Mouse (Mus musculus) sigmoid colon, adult 10 weeks (tissue): ENCODE data around the gene Tdpoz3. TPM values are rescaled to one million over a fixed set of nuclear protein-coding genes. Genes with fewer than 3 reads are reported as not detected.

Experiments
- polyA plus RNA-seq: library from polyadenylated mRNA; stranded (reverse); fragments of 350-450 nt; fragmentation: Illumina TruSeq; extraction: RNeasy Lipid Tissue Mini Kit (QIAGEN cat#74804); gene quantifications from one replicate; pipeline ENCODE4 v1.2.3, GENCODE M21; 2014; ENCODE audit warnings: low read depth, low replicate concordance

The Tdpoz3 gene
- polyA plus RNA-seq = not detected

GRCm38 (mm10) chr3:93825720-93826119 is at the start of gene Tdpoz3:
Gene Tdpoz3 (plus strand): TSS chr3:93826020.

GRCm38 (mm10) chr3:93796098-93796497 is 29.7 kb upstream of the Tdpoz3 start, which contains the start of gene Tdpoz4:
Gene Tdpoz4 (plus strand): TSS chr3:93796398.

Other genes starting within 250 kb of the Tdpoz3 start
- not detected for gene Tdpoz2, start 173.3 kb upstream of the Tdpoz3 start, polyA plus RNA-seq
- not detected for gene Tdpoz1, start 149.7 kb upstream of the Tdpoz3 start, polyA plus RNA-seq
- not detected for gene Gm37596, start 132.9 kb upstream of the Tdpoz3 start, polyA plus RNA-seq
- not detected for gene Gm5773, start 53.0 kb upstream of the Tdpoz3 start, polyA plus RNA-seq
- not detected for gene Tdpoz4, start 29.6 kb upstream of the Tdpoz3 start, polyA plus RNA-seq
- gene Gm9117, start 117.5 kb downstream of the Tdpoz3 start, polyA plus RNA-seq = 0.73 TPM
- not detected for gene Tdpoz5, start 135.3 kb downstream of the Tdpoz3 start, polyA plus RNA-seq
- gene Gm9125, start 228.9 kb downstream of the Tdpoz3 start, polyA plus RNA-seq = not detected
- gene Gm10697, start 246.6 kb downstream of the Tdpoz3 start, polyA plus RNA-seq = not detected